Mouse (Mus musculus): ENCODE data around the gene Dcaf12.

GRCm38 (mm10) chr4:41315173-41315572 is 484 bp upstream of the Dcaf12 start:
- TF ChIP-seq CTCF (conservative IDR thresholded peaks at IDR 0.05; ENCODE audit: insufficient read depth, insufficient read length, low read depth, low read length) = no peak
- no peak for TF ChIP-seq POLR2A (IDR thresholded peaks at IDR 0.05; ENCODE audit: low read depth, low read length)
